Mouse (Mus musculus) B cell, adult 67 days (primary cell): ENCODE data around the gene Xk. TPM values are rescaled to one million over a fixed set of nuclear protein-coding genes. Genes with fewer than 3 reads are reported as not detected.

ENCODE experiments used
- total RNA-seq, 2 experiments: library from RNA; stranded (reverse); gene quantifications; 4 replicates each; pipeline ENCODE4 v1.2.4; 2023

Gene Xk
- total RNA-seq: 1 to 10 TPM; 5.6 to 5.9 TPM

GRCm38 (mm10) chrX:9272460-9273361 is at the start of gene Xk:
TSS of gene Xk (plus strand) at chrX:9272756.

GRCm38 (mm10) chrX:9256766-9257165 is 15.8 kb upstream of the Xk start, which contains the start of gene Gm14862:
TSS of gene Gm14862 (minus strand) at chrX:9256899.

GRCm38 (mm10) chrX:9283464-9283863 is 10.9 kb downstream of the Xk start, which contains the start of gene H2al1m:
TSS of gene H2al1m (plus strand) at chrX:9283764.

GRCm38 (mm10) chrX:9350327-9350726 is 77.8 kb downstream of the Xk start, which contains the start of gene H2al1k:
TSS of gene H2al1k (plus strand) at chrX:9350627.

Other genes starting within 250 kb of the Xk start
- gene Fthl17e, start 239.3 kb upstream of the Xk start, total RNA-seq: not detected
- gene Fthl17f, start 209.7 kb upstream of the Xk start, total RNA-seq: not detected
- not detected for gene 4930402K13Rik, start 168.2 kb upstream of the Xk start, total RNA-seq
- under 1 TPM in 1 of 2 experiments, not detected in 1; 0.12 TPM for gene Lancl3, start 72.9 kb upstream of the Xk start, total RNA-seq
- gene Gm14862, start 15.9 kb upstream of the Xk start, total RNA-seq: not detected
- 1 to 10 TPM; 1.6 to 3.5 TPM for gene H2al1m, start 11.0 kb downstream of the Xk start, total RNA-seq
- gene H2al1k, start 77.9 kb downstream of the Xk start, total RNA-seq: not detected
- gene Cybb, start 215.0 kb downstream of the Xk start, total RNA-seq: 100 to 1,000 TPM; 273 to 416 TPM